Mouse (Mus musculus): Measurements from ENCODE around the gene Ftl1.
"Not testable (repeated sequence)": the region's sequence is repeated elsewhere in the genome, so short reads cannot be mapped to it uniquely, and the experiment has no call there.

Gene Ftl1

GRCm38 (mm10) chr7:45476453-45476852 is 16.8 kb upstream of the Ftl1 start:
- no peak for DNase-seq (ENCODE audit: low spot score in 2 of 2)

- DNase-seq (ENCODE audit: low spot score in 2 of 2), result no peak
Measured at GRCm38 (mm10) chr7:45475291-45475969, 15.7 kb upstream of the Ftl1 start.

GRCm38 (mm10) chr7:45470869-45471268 is 11.2 kb upstream of the Ftl1 start:
- peak; percentile 79 to 90 for DNase-seq (ENCODE audit: low spot score in 2 of 2)

- no peak for DNase-seq (ENCODE audit: low spot score in 2 of 2)
Measured at GRCm38 (mm10) chr7:45467090-45467670, 7.5 kb upstream of the Ftl1 start.

- peak; percentile 91 to 97 for DNase-seq (ENCODE audit: low spot score in 2 of 2)
Measured at GRCm38 (mm10) chr7:45466283-45467089, 6.8 kb upstream of the Ftl1 start, which contains the start of gene Bax. Gene Bax, minus strand, starts transcription at chr7:45466898.

GRCm38 (mm10) chr7:45465549-45465948 is 5.9 kb upstream of the Ftl1 start:
- no peak for DNase-seq (ENCODE audit: low spot score in 2 of 2)

- DNase-seq (ENCODE audit: low spot score in 2 of 2), result no peak
Measured at GRCm38 (mm10) chr7:45465112-45465511, 5.4 kb upstream of the Ftl1 start.

- DNase-seq (ENCODE audit: low spot score in 2 of 2), result no peak
Measured at GRCm38 (mm10) chr7:45463987-45464778, 4.5 kb upstream of the Ftl1 start.

- DNase-seq (ENCODE audit: low spot score in 2 of 2), result not testable (repeated sequence)
Measured at GRCm38 (mm10) chr7:45462868-45463267, 3.2 kb upstream of the Ftl1 start.

GRCm38 (mm10) chr7:45462325-45462724 is 2.6 kb upstream of the Ftl1 start:
- no peak for DNase-seq (ENCODE audit: low spot score in 2 of 2)

- DNase-seq (ENCODE audit: low spot score in 2 of 2), result no peak
Measured at GRCm38 (mm10) chr7:45461781-45462180, 2.1 kb upstream of the Ftl1 start.

- no peak for DNase-seq (ENCODE audit: low spot score in 2 of 2)
Measured at GRCm38 (mm10) chr7:45461326-45461725, 1.6 kb upstream of the Ftl1 start.

- DNase-seq (ENCODE audit: low spot score in 2 of 2), result peak; percentile 82 to 90
Measured at GRCm38 (mm10) chr7:45460860-45461314, 1.2 kb upstream of the Ftl1 start.

- peak; percentile 49 to 55 for DNase-seq (ENCODE audit: low spot score in 2 of 2)
Measured at GRCm38 (mm10) chr7:45460377-45460776, 693 bp upstream of the Ftl1 start.

- peak; percentile 78 to 90 for DNase-seq (ENCODE audit: low spot score in 2 of 2)
Measured at GRCm38 (mm10) chr7:45458748-45459563, 728 bp downstream of the Ftl1 start.

GRCm38 (mm10) chr7:45457204-45458060 is 2.3 kb downstream of the Ftl1 start:
- DNase-seq (ENCODE audit: low spot score in 2 of 2), result no peak

- DNase-seq (ENCODE audit: low spot score in 2 of 2), result no peak
Measured at GRCm38 (mm10) chr7:45456721-45457203, 2.9 kb downstream of the Ftl1 start.

GRCm38 (mm10) chr7:45455932-45456696 is 3.6 kb downstream of the Ftl1 start:
- DNase-seq (ENCODE audit: low spot score in 2 of 2), result no peak

- DNase-seq (ENCODE audit: low spot score in 2 of 2), result no peak
Measured at GRCm38 (mm10) chr7:45454971-45455370, 4.7 kb downstream of the Ftl1 start.

Measured in spleen, postnatal 10 days (tissue).